Mouse (Mus musculus) C2C12 (cell line): ENCODE data around the gene Gm21972.

Experiments used
- CEBPB ChIP-seq: IDR thresholded peaks from one replicate; pipeline ENCODE4 v1.6.1; 2011; ENCODE audit warnings: low read depth, mild to moderate bottlenecking, control low read depth, moderate library complexity
- CTCF ChIP-seq: IDR thresholded peaks from one replicate; pipeline ENCODE4 v1.5.1; 2011; ENCODE audit not compliant: control insufficient read depth, insufficient read depth, insufficient read length
- MAX ChIP-seq: IDR thresholded peaks from one replicate; pipeline ENCODE4 v1.6.1; 2011; ENCODE audit warnings: mild to moderate bottlenecking, control low read depth
- MYOD1 ChIP-seq: IDR thresholded peaks from one replicate; pipeline ENCODE4 v1.6.1; 2011; ENCODE audit warnings: low read depth; ENCODE audit not compliant: control insufficient read depth, insufficient read length
- MYOG ChIP-seq: IDR thresholded peaks from one replicate; pipeline ENCODE4 v1.6.1; 2011; ENCODE audit not compliant: control insufficient read depth, insufficient read length; ENCODE audit errors: extremely low read depth

DNA sequence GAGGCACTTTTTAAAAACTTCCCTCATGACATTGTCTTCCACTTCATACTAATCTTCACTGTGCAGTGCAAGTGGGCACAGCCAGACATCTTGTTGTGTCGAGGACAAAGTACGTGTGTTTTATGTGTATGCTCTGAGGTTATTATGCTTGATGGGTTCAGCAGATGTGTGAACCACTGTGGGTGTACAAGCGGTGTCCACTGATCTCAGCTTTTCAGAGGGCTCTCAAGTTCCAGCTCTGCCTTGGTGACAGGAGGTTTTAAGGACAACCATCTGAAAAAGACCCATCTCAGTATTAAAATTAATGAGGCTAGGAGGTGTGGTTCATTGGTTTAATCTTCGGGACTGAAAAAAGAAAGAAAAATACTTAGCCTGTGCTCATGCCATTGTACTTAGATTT is 13.9 kb upstream of the Gm21972 start:
- TF ChIP-seq CTCF (no peak), CEBPB (no peak), MYOG (no peak), MAX (no peak), MYOD1 (no peak)
